Mouse (Mus musculus) granulocyte monocyte progenitor cell, adult 5-6 weeks (primary cell): Measurements from ENCODE around the gene Scfd2. TPM values are rescaled to one million over a fixed set of nuclear protein-coding genes. Genes with fewer than 3 reads are reported as not detected.

Experiments
- ATAC-seq: replicated peaks from 2 replicates; pipeline ENCODE4 v1.8.0; 2016; ENCODE audit warnings: mild to moderate bottlenecking, moderate TSS enrichment, inconsistent platforms; ENCODE audit not compliant: poor library complexity, severe bottlenecking
- total RNA-seq, 2 experiments: library from RNA; stranded (forward) in 1 of 2; stranded (reverse) in 1 of 2; fragments of 200-712, 200-1000 nt in 1 of 2; fragments of >200 nt in 1 of 2; fragmentation: Nextera tagmentation in 1 of 2; gene quantifications; 2 replicates each; pipeline ENCODE4 v1.2.3; 2014 to 2017

Gene Scfd2
- total RNA-seq, 2 experiments from 2014 or later, result 24.7 to 25.5 TPM

DNA sequence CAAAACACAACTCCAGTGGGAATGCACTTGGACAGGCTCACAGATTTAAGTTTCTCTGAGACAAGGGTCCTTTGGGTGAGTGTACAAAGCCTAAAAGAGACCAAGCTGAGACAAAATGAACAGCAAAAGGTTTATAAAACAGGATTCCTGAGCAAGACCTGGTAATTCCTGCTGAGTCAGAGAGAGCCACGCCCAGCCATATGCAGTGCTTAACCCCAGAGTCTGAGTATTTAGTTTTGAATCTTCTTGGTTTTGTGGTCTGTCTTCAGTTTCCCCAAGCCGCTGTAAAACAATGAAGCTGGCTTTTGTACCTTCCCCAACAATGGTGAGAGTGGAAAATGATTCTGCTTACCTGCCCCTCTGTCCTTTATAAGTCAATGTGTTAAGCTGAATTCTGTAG, 246.3 kb downstream of the Scfd2 start:
- no peak for ATAC-seq

DNA sequence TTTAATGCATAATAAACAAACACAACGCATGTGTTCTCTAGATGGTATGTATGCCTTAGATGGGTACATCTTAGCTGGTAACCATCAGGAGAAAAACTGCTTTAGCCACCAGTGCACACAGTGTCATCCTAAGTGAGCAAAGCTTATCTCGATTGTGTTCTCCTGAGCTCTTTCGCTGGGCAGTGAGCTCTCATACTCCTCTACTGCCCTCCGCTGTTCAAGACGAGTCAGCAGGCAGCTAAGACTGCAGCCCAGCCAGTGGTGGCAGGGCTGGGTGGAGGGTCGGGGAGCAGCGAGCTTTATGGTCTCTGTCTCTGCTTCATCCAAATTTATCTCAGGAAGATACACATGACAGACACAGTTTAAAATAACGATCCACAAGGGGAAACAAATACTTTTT, 248.0 kb downstream of the Scfd2 start:
- no peak for ATAC-seq

DNA sequence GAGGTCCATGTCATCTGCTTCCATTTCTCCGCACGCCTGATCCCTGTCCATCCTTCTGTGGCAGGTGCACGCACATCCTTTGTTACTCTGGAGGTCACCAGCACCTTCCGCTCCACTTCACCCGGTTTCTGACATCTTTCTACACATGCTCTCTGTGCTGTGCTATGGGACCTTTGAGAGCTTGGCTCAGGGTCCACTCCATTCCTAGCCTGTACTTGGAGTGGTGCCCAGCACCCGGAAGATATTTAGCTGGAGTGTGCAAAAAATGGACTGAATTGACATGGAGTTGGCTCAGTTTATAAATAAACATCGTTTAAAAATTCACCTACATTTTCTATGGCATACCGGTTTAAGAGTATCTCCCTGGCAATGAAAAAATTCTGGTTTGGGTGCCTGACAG, 250.1 kb downstream of the Scfd2 start:
- ATAC-seq, result no peak

DNA sequence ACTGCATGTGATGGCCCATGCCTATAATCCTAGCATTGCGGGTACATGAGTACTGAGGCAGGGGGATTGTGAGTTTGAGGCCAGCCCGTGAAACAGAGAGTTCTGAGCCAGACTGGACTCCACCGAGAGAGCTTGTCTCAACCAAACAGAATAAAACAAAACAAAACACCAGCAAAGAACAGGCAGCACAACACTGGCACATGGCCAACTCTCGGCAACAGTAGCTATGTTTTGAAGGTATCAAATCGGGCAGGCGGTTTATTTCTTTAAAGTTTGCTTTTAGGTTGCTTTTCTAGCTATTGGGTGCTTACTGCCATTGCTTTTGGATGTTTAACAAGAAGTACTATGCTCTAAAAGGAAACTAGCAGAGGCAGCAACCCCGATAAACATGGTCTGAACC, 251.9 kb downstream of the Scfd2 start:
- no peak for ATAC-seq

DNA sequence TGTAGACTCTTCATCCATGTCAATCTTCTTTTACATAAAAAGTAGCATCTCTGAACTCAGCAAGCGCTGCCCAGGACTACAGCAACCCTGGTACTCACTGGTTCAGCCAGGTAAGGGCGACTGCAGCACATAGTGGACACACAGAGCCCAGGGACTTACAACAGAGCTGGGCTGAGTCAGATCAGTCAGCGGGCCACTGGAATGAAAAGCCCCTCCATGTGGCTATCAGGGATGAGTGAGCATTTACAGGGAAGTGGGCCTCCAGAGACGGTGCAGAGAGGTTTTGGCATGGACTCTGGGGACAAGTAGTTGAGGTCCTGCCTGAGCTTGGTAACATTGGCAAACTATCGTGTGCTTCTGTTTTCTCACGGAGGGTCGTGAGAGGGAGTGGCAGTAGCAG, 253.1 kb downstream of the Scfd2 start:
- no peak for ATAC-seq

DNA sequence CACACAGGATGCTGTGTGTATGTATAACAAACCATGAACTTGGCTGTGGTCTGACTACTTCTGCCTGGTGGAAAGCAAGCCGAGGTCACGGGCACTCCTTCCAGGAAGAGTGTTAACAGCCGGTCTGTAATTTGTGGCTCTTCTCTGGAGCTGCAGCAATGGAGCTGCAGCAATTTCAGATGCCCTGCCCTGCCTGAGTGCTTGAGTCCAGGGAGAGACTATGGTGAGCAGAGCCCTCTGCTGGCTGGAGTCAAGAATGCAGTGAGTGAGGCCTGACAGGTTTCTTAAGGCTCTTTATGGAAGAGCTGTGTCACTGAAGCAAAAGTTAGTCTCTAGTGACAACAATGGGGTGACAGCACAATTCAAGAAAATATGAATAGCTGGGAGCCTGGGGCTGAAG, 253.8 kb downstream of the Scfd2 start:
- peak; percentile 86 for ATAC-seq

DNA sequence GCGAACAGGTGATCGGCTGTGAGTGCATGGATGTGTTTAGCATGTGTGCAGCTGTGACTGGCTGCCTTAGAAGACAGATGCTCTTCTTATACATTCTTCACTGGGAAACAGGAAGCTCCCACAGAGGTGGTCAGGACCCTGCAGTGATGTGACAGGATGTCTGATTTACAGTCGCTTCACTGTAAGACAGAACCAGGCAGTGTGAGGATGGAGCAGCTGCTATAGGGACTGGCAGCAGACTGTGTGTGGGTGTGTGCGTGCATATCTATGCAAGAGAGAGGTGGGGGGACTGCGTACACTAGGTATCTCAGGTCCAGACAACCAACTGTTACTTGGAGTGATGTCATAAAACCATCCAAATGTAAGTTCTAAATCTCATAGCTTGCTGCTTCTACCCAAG, 254.3 kb downstream of the Scfd2 start:
- no peak for ATAC-seq

DNA sequence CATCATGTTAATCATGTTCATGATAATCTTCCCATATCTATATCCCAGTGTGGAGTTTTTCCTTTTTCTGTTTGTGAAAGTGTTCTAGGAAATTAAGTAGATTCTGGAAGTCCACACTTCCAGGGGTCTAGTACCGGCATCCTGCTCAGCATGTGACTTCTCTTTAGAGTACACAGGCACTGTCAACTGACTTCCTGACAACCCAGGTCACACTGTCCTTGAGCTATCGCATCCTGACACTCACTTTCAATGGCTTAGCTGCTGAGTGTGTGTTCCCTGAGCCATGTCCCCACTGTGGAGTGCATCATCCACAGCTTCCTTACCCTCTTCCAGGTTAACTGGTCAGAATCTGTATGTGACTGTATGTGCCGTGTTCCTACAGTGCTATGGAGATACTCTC, 258.2 kb downstream of the Scfd2 start:
- no peak for ATAC-seq

DNA sequence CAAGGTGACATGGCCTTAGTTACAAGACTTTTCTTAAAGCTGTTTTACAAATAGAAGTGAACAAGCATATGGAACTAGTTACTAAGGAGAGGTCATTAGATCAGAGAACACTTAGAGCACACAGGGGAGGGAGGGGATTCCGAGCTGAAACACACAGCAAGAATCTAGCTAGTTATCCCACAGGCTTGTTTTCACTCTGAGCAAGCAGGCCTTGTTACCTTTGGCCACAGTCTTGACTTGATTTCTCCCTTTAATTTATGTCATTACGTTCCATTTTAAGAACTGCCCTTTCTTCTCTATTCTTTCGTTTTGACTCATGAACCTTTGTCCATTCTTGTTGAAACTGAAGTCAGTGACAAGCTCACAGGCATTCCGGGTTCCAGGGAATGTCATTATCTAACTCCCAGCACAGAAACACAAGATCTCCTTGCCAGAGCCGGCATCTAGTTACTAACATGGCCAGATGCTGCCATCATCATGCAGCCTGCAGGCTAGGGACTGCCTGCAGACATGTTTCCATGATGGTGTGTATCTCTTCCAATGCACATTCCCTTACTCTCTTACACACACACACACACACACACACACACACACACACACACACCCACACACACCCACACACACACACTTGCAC, 263.7 kb downstream of the Scfd2 start:
- ATAC-seq, result no peak

DNA sequence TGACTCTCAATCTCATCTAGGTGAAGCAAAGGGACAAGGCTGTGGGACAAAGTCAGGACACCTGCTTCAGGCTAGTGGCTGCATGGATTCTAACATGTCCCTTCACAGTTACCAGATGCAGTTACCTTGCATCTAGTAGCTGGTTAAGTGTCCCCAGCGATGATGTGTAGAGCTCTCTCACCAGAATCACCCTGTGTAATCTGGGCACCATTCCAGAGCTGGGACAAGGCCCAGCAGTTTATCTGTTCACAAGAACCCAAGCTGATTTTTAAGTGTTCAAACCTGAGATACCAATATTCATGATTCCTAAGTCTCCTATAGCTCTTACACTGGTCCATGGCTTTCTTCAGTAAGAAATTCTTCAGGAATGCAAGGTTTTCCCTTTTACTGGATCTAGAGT, 264.4 kb downstream of the Scfd2 start:
- ATAC-seq, result no peak

DNA sequence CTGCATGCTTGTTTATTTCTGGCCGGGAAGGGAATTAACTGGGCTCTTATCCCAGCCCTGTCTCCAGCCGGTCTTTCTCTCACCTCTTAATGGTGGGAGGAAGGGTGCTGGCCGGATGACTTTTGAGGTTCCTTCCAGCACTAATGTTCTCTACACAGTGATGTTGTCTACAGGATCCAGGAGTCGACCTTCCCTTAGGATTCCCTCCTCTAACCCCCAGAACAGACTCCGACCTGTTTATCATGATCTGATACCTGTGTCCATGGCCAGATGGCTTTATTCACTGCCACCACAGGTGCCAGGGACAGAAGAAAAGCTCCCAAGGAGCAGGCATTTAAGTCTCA, 265.1 kb downstream of the Scfd2 start:
- ATAC-seq, result no peak

DNA sequence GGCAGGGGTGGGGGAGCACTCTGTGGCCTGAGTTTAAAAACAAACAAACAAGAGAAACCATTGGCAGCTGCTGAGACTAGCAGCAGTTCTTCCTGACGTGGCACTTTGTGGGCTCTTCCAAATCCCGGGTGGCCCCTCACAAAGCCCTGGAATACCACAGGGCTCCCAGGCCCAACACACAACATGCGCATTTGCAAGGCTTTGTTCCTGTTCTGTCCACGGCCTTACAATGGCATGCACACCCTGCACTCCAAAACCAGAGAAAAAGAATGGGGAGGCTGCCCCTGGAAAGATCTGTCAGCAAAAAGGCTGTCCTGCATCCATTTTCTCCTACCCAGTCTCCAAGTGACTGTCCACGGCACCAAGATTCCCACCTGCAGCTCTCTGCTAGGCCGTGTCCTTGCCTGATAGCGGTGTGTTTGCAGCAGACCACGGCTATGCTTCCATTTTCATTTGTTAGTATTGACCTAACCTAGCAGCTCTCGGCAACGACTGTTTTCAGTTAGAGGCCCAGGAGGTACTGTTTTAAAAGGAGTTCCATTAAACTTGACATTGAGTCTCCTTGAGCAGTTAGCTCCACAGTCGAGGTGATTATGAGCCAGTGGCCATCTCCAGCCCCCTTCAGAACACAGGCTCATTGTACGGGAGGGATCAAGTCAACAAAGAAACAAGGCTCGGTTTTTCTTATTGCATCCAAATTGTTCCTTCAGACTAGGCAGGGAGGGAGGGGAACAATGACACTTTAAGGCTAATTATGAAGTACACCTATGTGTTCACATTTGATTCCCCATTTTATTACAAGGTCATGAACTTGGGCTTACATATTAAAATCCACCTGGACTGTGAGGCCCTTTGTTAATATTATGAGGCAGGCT, 265.7 kb downstream of the Scfd2 start:
- no peak for ATAC-seq

DNA sequence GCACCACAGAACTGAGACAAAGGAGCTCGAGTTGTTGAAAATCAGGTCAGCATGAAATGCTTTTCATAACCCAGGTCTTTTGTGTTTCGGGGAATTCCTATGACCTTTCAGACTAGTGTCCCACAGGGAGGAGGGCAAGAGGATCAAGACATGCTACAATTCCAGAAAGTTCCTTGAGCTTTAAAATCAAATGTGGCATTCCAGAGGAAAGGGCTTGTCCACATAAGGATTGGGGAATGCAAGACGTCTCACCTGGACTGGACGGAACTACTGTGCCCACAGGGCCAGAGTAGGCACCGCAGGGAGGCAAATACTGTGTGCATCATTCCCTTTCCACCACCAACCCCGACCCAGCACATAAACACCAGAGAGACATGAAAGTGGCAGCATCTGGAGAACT, 266.4 kb downstream of the Scfd2 start:
- no peak for ATAC-seq

DNA sequence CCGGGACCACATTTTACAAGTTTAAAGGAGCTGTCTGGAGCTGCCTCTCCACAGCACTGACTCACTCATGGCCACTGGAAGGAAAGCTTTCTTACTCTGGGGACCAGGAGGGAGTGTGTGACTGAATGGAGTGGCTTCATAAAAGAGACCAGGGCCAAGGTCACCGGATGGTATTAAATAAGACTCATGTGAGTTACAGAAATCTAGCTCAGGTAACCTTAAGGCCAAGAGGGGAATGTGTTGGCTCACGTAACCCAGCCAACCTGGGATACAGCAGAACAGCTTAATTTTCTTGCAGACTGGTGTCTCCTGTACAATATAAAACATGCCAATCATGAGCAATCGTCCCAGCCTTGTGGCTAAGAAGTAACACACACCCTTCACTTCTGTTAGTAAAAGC, 267.0 kb downstream of the Scfd2 start:
- ATAC-seq, result no peak

DNA sequence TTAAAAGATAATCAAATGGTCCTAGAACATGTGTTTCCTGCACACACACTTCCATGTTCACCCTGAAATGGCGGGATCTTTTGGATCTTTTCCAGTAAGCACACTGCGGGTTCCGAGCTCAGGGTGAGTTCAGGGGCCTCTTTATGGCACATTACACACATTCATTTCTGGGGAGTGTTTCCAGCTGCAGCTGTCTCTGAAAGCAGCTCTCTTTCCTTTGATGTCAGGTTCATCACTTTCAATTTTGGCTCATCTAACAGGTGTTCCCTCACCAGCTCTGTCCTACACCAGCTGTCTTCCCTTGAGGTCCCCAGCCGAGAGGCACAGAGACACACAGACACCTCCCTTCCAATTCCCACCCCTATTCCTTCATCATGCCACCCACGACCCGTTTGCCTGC, 270.5 kb downstream of the Scfd2 start:
- no peak for ATAC-seq

DNA sequence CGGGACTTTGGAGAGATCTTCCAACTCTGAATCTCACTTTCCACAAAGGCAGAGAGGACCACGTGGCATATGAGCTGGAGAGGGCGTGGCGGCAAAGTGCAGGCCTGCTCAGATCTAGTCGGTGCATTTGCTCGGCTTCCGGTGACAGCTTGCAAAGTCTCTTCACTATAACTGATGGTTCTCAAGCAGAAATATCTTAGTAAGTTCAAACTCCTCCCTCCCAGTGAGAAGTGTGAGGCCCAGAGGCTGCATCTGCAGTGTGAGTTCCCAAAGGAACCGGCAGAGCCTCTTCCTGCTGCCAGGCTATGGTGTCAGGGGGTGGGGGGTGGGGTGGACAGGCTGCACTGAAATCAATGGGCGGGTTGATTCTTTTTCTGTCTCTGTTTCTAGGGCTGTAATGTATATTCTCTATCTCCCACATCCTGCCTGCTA, 271.2 kb downstream of the Scfd2 start:
- no peak for ATAC-seq

DNA sequence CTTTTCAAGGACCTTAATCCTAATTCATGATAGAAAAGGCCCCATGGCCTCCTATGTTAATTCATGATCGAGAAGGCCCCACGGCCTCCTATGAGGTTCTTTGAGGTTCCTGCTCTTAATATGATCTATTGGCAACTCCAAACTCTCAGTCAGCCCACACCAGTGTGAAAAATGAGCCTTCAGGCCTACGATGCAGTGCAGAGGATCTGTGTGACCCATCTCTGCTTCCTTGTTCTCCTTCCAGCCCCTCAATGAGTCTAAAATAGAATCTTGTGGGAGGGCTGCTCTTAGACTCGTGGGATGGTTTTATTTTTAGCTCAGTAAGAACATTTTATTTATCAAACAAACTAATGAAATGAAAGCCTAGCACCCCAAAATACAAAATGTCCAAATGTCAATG, 274.9 kb downstream of the Scfd2 start:
- no peak for ATAC-seq

DNA sequence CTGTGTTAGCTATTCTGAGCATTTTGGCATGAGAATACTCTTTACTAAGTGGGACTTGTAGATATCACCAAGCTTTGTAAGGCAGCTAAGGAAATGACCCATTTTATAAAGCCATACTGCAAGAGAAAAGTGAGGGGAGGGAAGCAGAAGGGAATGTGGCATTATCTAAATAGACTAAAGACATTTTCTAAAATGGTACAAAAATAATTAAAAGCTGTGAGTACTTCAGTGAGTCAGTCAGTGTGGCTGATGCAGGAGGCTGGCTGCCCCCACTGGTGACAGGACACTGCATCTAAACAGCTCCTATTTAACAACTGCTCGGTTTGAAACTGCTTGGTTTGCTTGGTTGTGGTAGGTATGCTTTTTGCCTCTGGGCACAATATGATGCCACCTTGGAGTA, 276.6 kb downstream of the Scfd2 start:
- ATAC-seq, result no peak

DNA sequence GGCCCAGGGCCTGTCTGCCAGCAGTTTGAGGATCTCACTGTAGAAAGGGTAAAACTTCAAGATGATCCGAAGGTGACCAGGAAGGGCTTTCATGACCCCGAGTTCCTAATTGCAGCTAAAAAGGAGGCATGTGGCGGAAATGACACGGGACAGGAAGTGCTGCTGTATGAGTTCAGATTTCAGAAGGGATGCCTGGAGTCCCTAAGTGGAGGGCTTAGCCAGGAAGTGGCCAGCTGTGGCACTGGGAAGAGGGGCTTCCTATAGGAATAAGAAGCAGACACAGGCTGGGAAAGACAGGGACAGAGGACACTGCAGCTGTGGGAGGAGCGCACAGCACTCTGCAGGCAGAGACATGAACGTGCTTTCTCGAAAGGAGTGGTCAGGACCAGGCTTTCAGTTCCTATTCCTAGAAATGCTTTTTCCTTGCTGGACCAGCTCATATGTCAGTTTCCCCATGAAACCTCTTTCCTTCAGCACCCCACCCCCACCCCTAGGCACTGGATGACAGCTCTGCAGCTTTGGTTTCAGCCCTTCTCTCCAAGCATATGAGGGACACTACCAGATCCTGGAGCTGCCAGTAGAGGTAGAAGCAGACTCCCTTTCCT, 277.7 kb downstream of the Scfd2 start:
- ATAC-seq, result peak; percentile 58

DNA sequence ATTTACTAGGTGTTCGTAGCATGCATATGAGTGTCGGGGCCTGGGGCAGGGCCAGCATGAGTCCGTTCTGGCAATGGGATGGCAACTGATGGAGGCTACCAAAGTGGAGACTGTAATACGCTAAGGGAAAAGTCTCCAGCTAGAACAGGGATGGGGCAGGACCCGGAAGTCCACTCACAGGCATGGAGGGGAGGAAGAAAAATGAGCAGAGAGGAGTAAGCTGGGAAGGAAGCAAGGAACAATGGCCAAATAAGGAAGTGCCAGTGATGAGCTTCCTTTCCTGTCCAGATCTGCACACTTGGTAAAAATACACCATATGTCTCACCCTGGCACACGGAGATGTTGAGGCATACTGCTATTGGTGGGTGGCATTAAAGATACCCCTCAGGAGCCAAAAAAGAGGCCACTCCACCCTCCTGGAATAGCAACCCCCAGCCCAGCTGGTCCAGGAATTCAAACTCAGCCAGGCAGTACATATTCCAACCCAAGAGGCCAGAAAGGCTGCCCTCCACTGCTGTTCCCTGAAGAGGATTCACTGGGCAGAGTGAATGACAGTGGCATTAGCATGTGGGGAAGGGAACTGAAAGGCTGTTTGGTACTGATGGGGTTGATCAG, 278.8 kb downstream of the Scfd2 start:
- ATAC-seq, result no peak

DNA sequence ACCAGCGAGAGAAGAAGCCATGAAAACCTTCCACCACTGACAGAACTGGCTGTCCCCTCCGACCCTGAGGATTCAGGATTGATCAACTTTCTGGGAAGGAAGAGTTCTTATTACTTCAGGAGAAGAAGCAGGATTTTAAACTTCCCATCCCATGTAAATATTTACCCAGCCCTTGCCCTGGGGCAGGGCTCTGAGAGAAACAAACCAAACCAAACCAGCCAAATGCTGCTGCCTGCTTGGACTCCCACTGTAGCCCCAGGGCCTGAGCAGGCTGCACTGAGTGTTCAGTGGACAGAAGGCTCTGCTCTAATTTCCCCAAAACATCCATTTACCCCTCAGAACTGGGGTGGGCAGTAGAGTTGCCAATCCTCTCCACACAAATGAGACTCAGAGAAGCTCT, 280.6 kb downstream of the Scfd2 start:
- ATAC-seq, result no peak
